Mouse (Mus musculus) midbrain, embryonic 10.5 days (tissue): ENCODE measurements around the gene Trim37. TPM values are rescaled to one million over a fixed set of nuclear protein-coding genes. Genes with fewer than 3 reads are reported as not detected.
A peak's percentile ranks its signal among the peaks of the same experiment; 100 is the strongest.
"Not testable (repeated sequence)": the region's sequence is repeated elsewhere in the genome, so short reads cannot be mapped to it uniquely, and the experiment has no call there.

Experiments used
- DNase-seq: peaks from one replicate; pipeline ENCODE4 v3.0.0-alpha.2; 2017; ENCODE audit warnings: low spot score
- H3K27ac ChIP-seq: fragments of 300-500 bp; sonication (generic); replicated peaks from 2 replicates; pipeline ENCODE4 v1.5.1; 2016; ENCODE audit warnings: mild to moderate bottlenecking
- H3K27me3 ChIP-seq: fragments of 300-500 bp; sonication (generic); 2 replicates; pipeline ENCODE4 v1.6.1; 2016; ENCODE audit warnings: low read depth, mild to moderate bottlenecking; ENCODE audit not compliant: poor library complexity, severe bottlenecking
- H3K36me3 ChIP-seq: fragments of 300-500 bp; sonication (generic); 2 replicates; pipeline ENCODE4 v1.6.1; 2016; ENCODE audit warnings: mild to moderate bottlenecking, moderate library complexity
- H3K4me1 ChIP-seq: fragments of 300-500 bp; sonication (generic); 2 replicates; pipeline ENCODE4 v1.6.1; 2016
- H3K4me3 ChIP-seq: fragments of 300-500 bp; sonication (generic); 2 replicates; pipeline ENCODE4 v1.5.1; 2016; ENCODE audit warnings: mild to moderate bottlenecking, moderate library complexity
- H3K9me3 ChIP-seq: fragments of 300-500 bp; sonication (generic); replicated peaks from 2 replicates; pipeline ENCODE4 v1.6.1; 2016; ENCODE audit warnings: mild to moderate bottlenecking
- WGBS: fragments of 180-500 bp; shearing (Covaris S2); methylation state at CpG from one replicate; pipeline ENCODE4 v1.1.7; 2016; 5-methylcytosine and 5-hydroxymethylcytosine counted together
- microRNA counts: library from miRNA; unstranded; fragments of <30 nt; microRNA quantifications from one replicate; lab custom pipeline; 2017
- microRNA-seq: library from miRNA; unstranded; fragments of <30 nt; microRNA quantifications from one replicate; pipeline ENCODE4, GENCODE M21; 2017
- polyA plus RNA-seq: library from polyadenylated mRNA; unstranded; fragments of >200 nt; fragmentation: Nextera tagmentation; extraction: Ambion mirVana; gene quantifications from 2 replicates; pipeline ENCODE4 v1.2.1, GENCODE M21; 2016

Trim37 gene
- polyA plus RNA-seq, 1 experiment from 2014 or later: 74.4 TPM

DNA sequence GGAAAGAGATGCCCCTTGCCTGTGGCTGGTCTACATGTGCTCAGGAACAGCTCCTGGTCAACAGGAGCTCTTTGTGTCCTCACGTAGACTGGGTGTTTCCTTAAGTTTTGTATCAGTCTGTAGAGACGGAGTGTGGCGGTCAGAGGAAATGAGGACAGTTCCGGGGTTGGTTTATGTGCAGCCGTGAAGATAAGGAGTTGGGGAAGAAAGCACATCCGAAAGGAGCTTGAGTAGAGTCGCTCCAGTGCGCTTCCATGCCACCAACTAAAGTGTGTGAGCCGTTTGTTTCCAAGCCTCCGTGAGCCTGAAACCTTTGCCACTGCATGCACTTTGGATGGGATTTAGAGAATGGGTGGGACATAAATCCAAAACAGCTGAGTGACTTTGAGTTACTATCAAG lies 132.9 kb downstream of the Trim37 start:
- H3K4me3 ChIP-seq: no peak overlapping the region
- no peak overlapping the region for H3K27ac ChIP-seq
- 91% methylated on average over 10 of the region's 10 CpGs for WGBS
- H3K27me3 ChIP-seq: no peaks in the 10 kb centered on the region
- no peaks in the 10 kb centered on the region for H3K9me3 ChIP-seq
- no peak for DNase-seq
- peaks cover 13% of the 10 kb centered on the region for H3K4me1 ChIP-seq
- no peaks in the 10 kb centered on the region for H3K36me3 ChIP-seq

DNA sequence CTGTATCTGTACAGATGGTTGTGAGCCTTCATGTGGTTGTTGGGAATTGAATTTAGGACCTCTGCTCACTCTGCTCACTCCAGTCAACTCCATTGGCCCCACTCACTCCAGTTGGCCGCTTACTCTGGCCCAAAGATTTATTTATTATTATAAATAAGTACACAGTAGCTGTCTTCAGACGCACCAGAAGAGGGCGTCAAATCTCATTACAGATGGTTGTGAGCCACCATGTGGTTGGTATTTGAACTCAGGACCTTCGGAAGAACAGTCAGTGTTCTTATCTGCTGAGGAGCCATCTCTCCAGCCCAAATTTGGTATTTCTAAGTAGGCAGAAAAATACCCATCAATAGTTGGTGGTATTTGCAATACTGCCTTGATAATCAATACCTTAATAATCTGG lies 134.8 kb downstream of the Trim37 start:
- H3K9me3 ChIP-seq, H3K36me3 ChIP-seq, DNase-seq, H3K27me3 ChIP-seq, H3K4me3 ChIP-seq, H3K27ac ChIP-seq: not testable (repeated sequence)
- 75% methylated on average over 4 of the region's 4 CpGs for WGBS
- peaks cover 14% of the 10 kb centered on the region for H3K4me1 ChIP-seq

DNA sequence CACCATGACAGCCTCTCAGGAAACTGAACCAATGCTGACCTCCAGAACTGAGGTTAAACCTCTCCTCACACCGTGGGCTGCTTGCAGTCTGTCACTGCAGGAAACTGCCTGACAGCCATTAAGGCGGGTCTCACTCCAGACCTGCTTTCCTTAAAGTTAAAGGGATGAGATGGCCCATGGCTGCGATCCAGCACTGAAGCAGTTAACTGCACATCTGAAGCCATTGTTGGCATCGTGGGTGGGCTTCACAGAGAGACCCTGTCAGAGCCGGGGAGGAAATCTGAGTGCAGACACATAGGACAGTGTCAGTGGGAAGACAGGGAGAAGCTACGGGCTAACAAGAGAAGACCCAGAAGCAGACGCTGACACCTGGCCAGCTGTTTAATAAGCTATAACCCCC lies 137.1 kb downstream of the Trim37 start:
- 0 out of 2 replicates have a peak overlapping the region, but pooled peaks have one; percentile 0 for H3K4me3 ChIP-seq
- peak; percentile 29 for DNase-seq
- H3K9me3 ChIP-seq: no peaks in the 10 kb centered on the region
- H3K36me3 ChIP-seq: no peaks in the 10 kb centered on the region
- peak overlapping the region; percentile 55; the same call in 1 of the 2 replicates for H3K27ac ChIP-seq
- H3K27me3 ChIP-seq: no peaks in the 10 kb centered on the region
- 30% methylated on average over 7 of the region's 7 CpGs for WGBS
- H3K4me1 ChIP-seq: peaks cover 14% of the 10 kb centered on the region

DNA sequence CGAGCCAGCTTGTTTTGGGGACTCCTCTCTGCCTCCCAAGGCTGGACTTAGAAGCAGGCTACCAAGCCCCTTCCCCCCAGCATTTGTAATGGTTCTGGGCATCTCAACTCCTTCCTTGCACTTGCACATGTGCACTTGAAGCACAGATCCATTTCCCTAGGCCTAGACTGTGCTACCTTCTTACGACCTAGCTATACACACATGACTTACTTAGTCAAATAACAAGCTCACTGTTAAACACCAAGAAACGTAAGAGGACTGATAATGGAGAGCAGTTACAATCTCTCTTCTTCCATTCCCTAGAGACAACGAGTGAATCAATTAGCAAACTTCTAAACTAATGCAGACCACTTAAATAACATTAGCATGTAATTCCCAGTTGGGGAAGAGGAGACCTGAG lies 139.4 kb downstream of the Trim37 start:
- Histone ChIP-seq H3K4me3 (no peak overlapping the region), H3K36me3 (no peaks in the 10 kb centered on the region), H3K27me3 (no peaks in the 10 kb centered on the region), H3K27ac (no peak overlapping the region), H3K4me1 (peaks cover 24% of the 10 kb centered on the region), H3K9me3 (no peaks in the 10 kb centered on the region)
- DNase-seq: no peak
- 84% methylated on average over 4 of the region's 4 CpGs for WGBS

DNA sequence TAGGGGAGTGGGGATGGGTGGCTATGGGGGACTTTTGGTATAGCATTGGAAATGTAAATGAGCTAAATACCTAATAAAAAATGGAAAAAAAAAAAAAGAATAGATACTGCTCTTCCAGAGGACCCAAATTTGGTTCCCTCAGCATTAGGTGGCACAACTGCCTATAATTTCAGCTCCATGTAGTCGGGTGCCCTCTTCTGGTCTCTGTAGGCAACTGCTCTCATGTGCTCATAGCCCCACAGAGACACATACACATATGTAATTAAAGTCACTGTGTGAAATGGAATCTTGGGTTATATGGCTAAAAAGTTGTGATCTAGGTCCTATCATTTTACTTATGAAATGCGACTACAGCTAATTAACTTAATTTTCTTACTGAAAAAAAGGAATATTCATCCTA lies 141.9 kb downstream of the Trim37 start:
- Histone ChIP-seq H3K36me3 (no peaks in the 10 kb centered on the region), H3K27me3 (no peaks in the 10 kb centered on the region), H3K27ac (no peak overlapping the region), H3K4me3 (no peak overlapping the region), H3K9me3 (0 out of 2 replicates have a peak, but pooled peaks cover 4% of the 10 kb centered on the region), H3K4me1 (peaks cover 20% of the 10 kb centered on the region)
- WGBS: 85% methylated on average over 2 of the region's 2 CpGs
- DNase-seq: no peak

MicroRNAs within 50 kb of the gene (microRNA counts, 519-probe panel; counts per million panel counts)
- 9,294 counts per million, percentile 90 among the panel's probes with 10 or more counts for microRNA mmu-miR-301a (lab: Ali Mortazavi, UCI)

Small RNA genes lying within 50 kb of the gene (microRNA-seq; reads per million reads assigned to microRNA genes)
- 1,767 reads per million, percentile 82 among the genes with 10 or more reads in this experiment for gene Mir301

Other genes with a start within 250 kb of the Trim37 start
- 3.0 and 4.4 TPM in 2 replicates for gene Ypel2, start 133.4 kb upstream of the Trim37 start, polyA plus RNA-seq
- 50.7 and 77.7 TPM in 2 replicates for gene Gdpd1, start 53.0 kb upstream of the Trim37 start, polyA plus RNA-seq
- 26.2 and 26.9 TPM in 2 replicates for gene Smg8, start 40.3 kb upstream of the Trim37 start, polyA plus RNA-seq
- gene Prr11, start 18.4 kb upstream of the Trim37 start, polyA plus RNA-seq: 15.6 and 17.1 TPM in 2 replicates
- 103 and 111 TPM in 2 replicates for gene Ska2, start 17.8 kb upstream of the Trim37 start, polyA plus RNA-seq
- 5.8 and 8.5 TPM in 2 replicates for gene Ppm1e, start 231.9 kb downstream of the Trim37 start, polyA plus RNA-seq